Mouse (Mus musculus): Measurements from ENCODE around the gene Pcp4l1. TPM values are rescaled to one million over a fixed set of nuclear protein-coding genes. Genes with fewer than 3 reads are reported as not detected.

Pcp4l1 gene
- total and polyA plus RNA-seq, 3 experiments: not detected

GRCm38 (mm10) chr1:171189476-171190114 is 6.5 kb downstream of the Pcp4l1 start:
- Histone ChIP-seq H3K4me3 (ENCODE audit: control insufficient read depth in 1 of 2, insufficient read depth in 1 of 2, low read depth in 2 of 2, low read length in 2 of 2) (no peak overlapping the region), H3K9me3 (replicated peaks; ENCODE audit: insufficient read depth, low read length) (no peaks in the 10 kb centered on the region), H3K9ac (ENCODE audit: control insufficient read depth, low read depth, low read length, poor library complexity, severe bottlenecking) (no peak overlapping the region), H3K36me3 (ENCODE audit: control insufficient read depth in 1 of 2, insufficient read depth in 2 of 2, low read length in 2 of 2) (peaks cover 0 to 4% of the 10 kb centered on the region in 2 experiments; a peak in 2 of 4 replicates), H3K27me3 (ENCODE audit: control insufficient read depth in 1 of 2, insufficient read depth in 2 of 2, low read length in 2 of 2) (peaks cover 0 to 3% of the 10 kb centered on the region in 2 experiments; a peak in 2 of 4 replicates), H3K27ac (ENCODE audit: control insufficient read depth, low read depth, low read length) (no peak overlapping the region), H3K4me1 (ENCODE audit: control insufficient read depth in 1 of 2, insufficient read depth in 2 of 2, low read length in 2 of 2) (peaks cover 0 to 5% of the 10 kb centered on the region in 2 experiments; a peak in 1 of 4 replicates), H3K79me2 (ENCODE audit: control insufficient read depth, insufficient read depth, low read length, poor library complexity) (no peaks in the 10 kb centered on the region)
- no peak for DNase-seq (ENCODE audit: low read depth, low spot score)
- TF ChIP-seq ZMIZ1 (IDR thresholded peaks at IDR 0.05; ENCODE audit: low read depth, low read length): no peak
- TF ChIP-seq MAFK (IDR thresholded peaks at IDR 0.05; ENCODE audit: borderline replicate concordance, low read depth, low read length): no peak
- no peak for TF ChIP-seq MEF2A (IDR thresholded peaks at IDR 0.05; ENCODE audit: extremely low read depth, insufficient replicate concordance, low read depth, low read length, poor library complexity, severe bottlenecking)
- no peak for TF ChIP-seq EP300 (IDR thresholded peaks at IDR 0.05; ENCODE audit: low read depth in 1 of 2, low read length in 2 of 2)
- TF ChIP-seq MAX (IDR thresholded peaks at IDR 0.05; ENCODE audit: low read length): no peak
- TF ChIP-seq POLR2AphosphoS2 (IDR thresholded peaks at IDR 0.05; ENCODE audit: low read length): no peak
- no peak for TF ChIP-seq UBTF (IDR thresholded peaks at IDR 0.05; ENCODE audit: borderline replicate concordance, insufficient read depth, low read depth, low read length)
- TF ChIP-seq TAL1 (IDR thresholded peaks at IDR 0.05; ENCODE audit: low read length): no peak
- no peak for TF ChIP-seq ZNF384 (IDR thresholded peaks at IDR 0.05; ENCODE audit: low read depth, low read length)
- no peak for TF ChIP-seq JUND (IDR thresholded peaks at IDR 0.05; ENCODE audit: low read depth, low read length)
- no peak for TF ChIP-seq SIN3A (IDR thresholded peaks at IDR 0.05; ENCODE audit: low read length)
- TF ChIP-seq TBP (IDR thresholded peaks at IDR 0.05; ENCODE audit: low read depth, low read length): no peak
- TF ChIP-seq USF1 (IDR thresholded peaks at IDR 0.05; ENCODE audit: low read depth, low read length): no peak
- no peak for TF ChIP-seq HCFC1 (IDR thresholded peaks at IDR 0.05; ENCODE audit: low read depth, low read length)
- TF ChIP-seq RCOR1 (IDR thresholded peaks at IDR 0.05; ENCODE audit: low read depth, low read length): no peak
- TF ChIP-seq POLR2AphosphoS5 (IDR thresholded peaks at IDR 0.05; ENCODE audit: borderline replicate concordance, low read depth, low read length): no peak

DNA sequence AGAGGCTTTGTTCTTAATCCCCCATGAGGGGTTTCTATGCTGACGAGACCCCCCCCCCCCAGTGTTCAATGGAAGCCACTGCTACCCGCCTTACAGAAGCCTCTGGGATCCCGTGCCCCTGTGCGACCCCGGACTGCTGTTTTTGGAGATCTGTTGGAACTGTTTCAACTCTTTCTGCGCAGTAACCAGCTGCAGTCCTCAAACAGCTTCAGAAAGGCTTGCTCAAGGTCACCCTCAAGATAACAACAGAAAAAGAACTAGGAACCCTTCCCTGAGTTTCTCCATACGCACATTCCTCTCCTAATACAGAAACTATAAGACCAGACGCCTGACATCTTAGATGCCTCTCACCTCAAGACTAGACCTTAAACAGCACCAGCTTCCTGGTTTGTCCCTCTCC is 7.0 kb downstream of the Pcp4l1 start:
- H3K79me2 ChIP-seq (ENCODE audit: control insufficient read depth, insufficient read depth, low read length, poor library complexity): no peaks in the 10 kb centered on the region
- peaks cover 0 to 8% of the 10 kb centered on the region in 2 experiments; a peak in 2 of 4 replicates for H3K4me1 ChIP-seq (ENCODE audit: control insufficient read depth in 1 of 2, insufficient read depth in 2 of 2, low read length in 2 of 2)
- peaks cover 0 to 6% of the 10 kb centered on the region in 2 experiments; a peak in 2 of 4 replicates for H3K36me3 ChIP-seq (ENCODE audit: control insufficient read depth in 1 of 2, insufficient read depth in 2 of 2, low read length in 2 of 2)
- H3K9ac ChIP-seq (ENCODE audit: control insufficient read depth, low read depth, low read length, poor library complexity, severe bottlenecking): no peak overlapping the region
- H3K27ac ChIP-seq (ENCODE audit: control insufficient read depth, low read depth, low read length): no peak overlapping the region
- H3K9me3 ChIP-seq (replicated peaks; ENCODE audit: insufficient read depth, low read length): no peaks in the 10 kb centered on the region
- no peak for DNase-seq (ENCODE audit: low read depth, low spot score)
- H3K27me3 ChIP-seq (ENCODE audit: control insufficient read depth in 1 of 2, insufficient read depth in 2 of 2, low read length in 2 of 2): peaks cover 0 to 3% of the 10 kb centered on the region in 2 experiments; a peak in 1 of 4 replicates
- no peak overlapping the region for H3K4me3 ChIP-seq (ENCODE audit: control insufficient read depth in 1 of 2, insufficient read depth in 1 of 2, low read depth in 2 of 2, low read length in 2 of 2)
- TF ChIP-seq NELFE (IDR thresholded peaks at IDR 0.05; ENCODE audit: low read depth, low read length): no peak
- TF ChIP-seq POLR2AphosphoS2 (IDR thresholded peaks at IDR 0.05; ENCODE audit: low read length): no peak
- TF ChIP-seq CHD1 (IDR thresholded peaks at IDR 0.05; ENCODE audit: low read depth, low read length): no peak
- no peak for TF ChIP-seq GATA1 (IDR thresholded peaks at IDR 0.05; ENCODE audit: low read depth, low read length)
- no peak for TF ChIP-seq MEF2A (IDR thresholded peaks at IDR 0.05; ENCODE audit: extremely low read depth, insufficient replicate concordance, low read depth, low read length, poor library complexity, severe bottlenecking)
- TF ChIP-seq NRF1 (IDR thresholded peaks at IDR 0.05; ENCODE audit: insufficient read depth, low read depth, low read length, poor library complexity, severe bottlenecking): no peak
- TF ChIP-seq MAZ (IDR thresholded peaks at IDR 0.05; ENCODE audit: low read depth, low read length): no peak
- no peak for TF ChIP-seq SIN3A (IDR thresholded peaks at IDR 0.05; ENCODE audit: low read length)
- no peak for TF ChIP-seq TAL1 (IDR thresholded peaks at IDR 0.05; ENCODE audit: low read length)
- TF ChIP-seq MXI1 (IDR thresholded peaks at IDR 0.05; ENCODE audit: low read depth, low read length): no peak
- TF ChIP-seq GABPA (IDR thresholded peaks at IDR 0.05; ENCODE audit: low read depth, low read length): no peak
- no peak for TF ChIP-seq USF2 (IDR thresholded peaks at IDR 0.05; ENCODE audit: borderline replicate concordance in 1 of 2, insufficient read depth in 1 of 2, low read depth in 1 of 2, low read length in 2 of 2)
- TF ChIP-seq TCF12 (IDR thresholded peaks at IDR 0.05; ENCODE audit: low read depth, low read length): no peak
- no peak for TF ChIP-seq JUND (IDR thresholded peaks at IDR 0.05; ENCODE audit: low read depth, low read length)
- TF ChIP-seq CHD2 (IDR thresholded peaks at IDR 0.05; ENCODE audit: low read length): no peak
- TF ChIP-seq EP300 (IDR thresholded peaks at IDR 0.05; ENCODE audit: low read depth in 1 of 2, low read length in 2 of 2): no peak
- no peak for TF ChIP-seq ZC3H11A (IDR thresholded peaks at IDR 0.05; ENCODE audit: low read depth, low read length)
- TF ChIP-seq ZNF384 (IDR thresholded peaks at IDR 0.05; ENCODE audit: low read depth, low read length): no peak

All from MEL (cell line).